Mouse (Mus musculus): ENCODE measurements around the gene Tuba3b.

Tuba3b gene

DNA sequence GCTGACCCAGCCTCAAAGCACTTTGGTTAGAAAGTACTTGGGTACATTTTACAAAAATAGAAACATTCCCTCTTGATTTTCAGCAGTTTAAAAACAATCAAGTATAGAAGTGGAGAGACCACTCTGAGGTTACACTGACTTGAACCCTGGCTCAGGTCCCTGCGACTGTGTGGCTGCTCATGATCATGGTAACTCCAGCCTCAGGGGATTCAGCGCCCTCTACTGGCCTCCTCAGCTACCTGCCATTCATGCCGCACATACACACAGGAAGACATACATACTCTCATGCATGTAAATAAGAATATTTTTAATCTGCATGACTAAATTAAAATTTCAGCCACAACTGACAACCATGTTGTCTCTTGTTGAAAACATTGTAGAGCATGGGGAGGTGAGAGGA lies 50.2 kb downstream of the Tuba3b start:
- no peak for DNase-seq (ENCODE audit: low spot score)

DNA sequence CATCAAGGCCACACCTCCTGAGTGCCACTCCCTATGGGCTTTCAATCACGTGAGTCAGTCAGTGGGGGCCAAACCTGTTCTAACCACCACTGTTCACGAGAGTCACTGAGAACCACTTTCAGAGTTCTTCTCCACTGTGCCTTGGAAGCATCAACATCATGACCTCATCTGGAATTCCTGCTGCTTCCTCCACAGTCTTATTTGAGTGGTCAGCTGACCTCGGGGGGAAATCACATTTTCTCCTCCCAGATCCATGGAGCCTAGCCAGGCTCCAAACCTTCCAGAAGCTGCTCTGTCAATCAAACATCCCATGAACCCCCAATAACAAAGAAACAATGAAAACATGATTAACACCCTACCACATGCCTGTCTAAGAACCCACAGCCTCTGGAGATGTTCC lies 52.1 kb downstream of the Tuba3b start:
- no peak for DNase-seq (ENCODE audit: low spot score)

DNA sequence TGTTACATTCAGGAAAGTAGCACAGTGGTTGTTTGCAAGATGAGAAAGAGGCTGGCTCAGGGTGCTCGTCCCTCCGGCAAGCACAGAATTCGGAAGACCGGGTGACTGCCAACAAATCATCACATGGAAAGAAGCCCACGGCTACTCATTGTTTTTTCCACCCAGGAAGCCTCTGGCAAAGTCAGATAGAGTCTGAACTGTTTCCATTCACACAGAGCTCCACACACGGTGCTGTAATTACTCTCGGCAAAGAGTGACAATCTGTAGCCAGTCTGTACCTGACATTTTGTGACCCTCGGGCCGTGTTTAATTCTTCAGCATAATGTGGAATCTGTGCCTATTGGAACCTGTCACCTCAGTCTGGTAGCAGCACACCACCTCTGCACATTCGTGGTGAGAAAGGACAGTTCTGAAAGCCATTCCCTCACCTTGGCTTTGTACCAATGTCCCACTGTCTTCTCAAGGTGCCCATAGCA lies 54.1 kb downstream of the Tuba3b start:
- no peak for DNase-seq (ENCODE audit: low spot score)

Data from ovary, postnatal 14 days (tissue).